Mouse (Mus musculus) cerebellum, adult 9-11 months (tissue): Measurements from ENCODE around the gene Cnr2.

Source experiments
- DNase-seq: peaks from one replicate; pipeline ENCODE4 v3.0.0; 2022

Cnr2 gene

GRCm38 (mm10) chr4:135895071-135895571 is at the start of gene Cnr2:
Cnr2 (plus strand) TSS chr4:135895394.
- DNase-seq, result no peak

GRCm38 (mm10) chr4:135847581-135847980 is 47.6 kb upstream of the Cnr2 start:
- DNase-seq, result no peak

- peak; percentile 30 for DNase-seq
These were observed 44.6 kb upstream of the Cnr2 start for GRCm38 (mm10) chr4:135850411-135851095.

- no peak for DNase-seq
These were observed 43.3 kb upstream of the Cnr2 start for GRCm38 (mm10) chr4:135851942-135852341.

- DNase-seq, result peak; percentile 30
These were observed 41.1 kb upstream of the Cnr2 start for GRCm38 (mm10) chr4:135853987-135854546.

GRCm38 (mm10) chr4:135854630-135855029 is 40.6 kb upstream of the Cnr2 start:
- DNase-seq, result peak; percentile 30

GRCm38 (mm10) chr4:135855080-135855479 is 40.1 kb upstream of the Cnr2 start:
- DNase-seq, result no peak

GRCm38 (mm10) chr4:135855536-135856222 is 39.5 kb upstream of the Cnr2 start, which contains the start of gene Srsf10:
Srsf10 (plus strand) TSS chr4:135855747.
- peak; percentile 97 for DNase-seq

- peak; percentile 72 for DNase-seq
These were observed 38.7 kb upstream of the Cnr2 start for GRCm38 (mm10) chr4:135856223-135857091.

GRCm38 (mm10) chr4:135857597-135858186 is 37.5 kb upstream of the Cnr2 start:
- DNase-seq, result no peak

- DNase-seq, result no peak
These were observed 26.2 kb upstream of the Cnr2 start for GRCm38 (mm10) chr4:135868996-135869395.

GRCm38 (mm10) chr4:135870227-135871023 is 24.8 kb upstream of the Cnr2 start:
- no peak for DNase-seq

- no peak for DNase-seq
These were observed 23.2 kb upstream of the Cnr2 start for GRCm38 (mm10) chr4:135872015-135872414.

GRCm38 (mm10) chr4:135872589-135873391 is 22.4 kb upstream of the Cnr2 start:
- no peak for DNase-seq

- DNase-seq, result peak; percentile 88
These were observed 21.5 kb upstream of the Cnr2 start, which contains the start of gene Pnrc2 for GRCm38 (mm10) chr4:135873526-135874202. Pnrc2 (minus strand) TSS chr4:135873850.

GRCm38 (mm10) chr4:135874564-135875535 is 20.3 kb upstream of the Cnr2 start:
- DNase-seq, result peak; percentile 29

- DNase-seq, result no peak
These were observed 19.6 kb upstream of the Cnr2 start for GRCm38 (mm10) chr4:135875546-135875945.

- DNase-seq, result peak; percentile 48
These were observed 19.1 kb upstream of the Cnr2 start for GRCm38 (mm10) chr4:135875991-135876582.
